Mouse (Mus musculus) ES-E14 (cell line): ENCODE data around the gene Zfp91. TPM values are rescaled to one million over a fixed set of nuclear protein-coding genes. Genes with fewer than 3 reads are reported as not detected.

Experiments
- DNase-seq: peaks from one replicate; pipeline ENCODE4 v3.0.0-alpha.2; 2013; ENCODE audit warnings: low read depth, low spot score
- H3K27ac ChIP-seq: 2 replicates; pipeline ENCODE4 v1.5.1; 2012; ENCODE audit warnings: low read depth, mild to moderate bottlenecking, low read length, moderate library complexity, mixed read lengths; ENCODE audit not compliant: poor library complexity, insufficient read depth, severe bottlenecking
- H3K36me3 ChIP-seq: 2 replicates; pipeline ENCODE4 v1.6.1; 2012; ENCODE audit warnings: mild to moderate bottlenecking, low read length, moderate library complexity, mixed read lengths; ENCODE audit not compliant: control insufficient read depth, poor library complexity, insufficient read depth, severe bottlenecking
- H3K4me1 ChIP-seq, 2 experiments: fragments of 150-350 bp in 1 of 2; sonication (generic) in 1 of 2; 2 replicates each; pipeline ENCODE4 v1.6.1; 2012; ENCODE audit warnings: low read length in 2 of 2, mild to moderate bottlenecking in 1 of 2, mixed read lengths in 1 of 2; ENCODE audit not compliant: control insufficient read depth in 2 of 2, insufficient read depth in 2 of 2, poor library complexity in 1 of 2
- H3K4me3 ChIP-seq, 2 experiments: fragments of 150-350 bp in 1 of 2; sonication (generic) in 1 of 2; 2 replicates each; pipeline ENCODE4 v1.5.1; 2012; ENCODE audit warnings: low read length in 2 of 2, low read depth in 1 of 2, mild to moderate bottlenecking in 1 of 2, mixed read lengths in 1 of 2; ENCODE audit not compliant: insufficient read depth in 1 of 2, poor library complexity in 1 of 2, severe bottlenecking in 1 of 2
- H3K9ac ChIP-seq: 2 replicates; pipeline ENCODE4 v1.6.1; 2012; ENCODE audit warnings: low read depth, mild to moderate bottlenecking, low read length, mixed read lengths; ENCODE audit not compliant: poor library complexity, insufficient read depth, severe bottlenecking
- H3K9me3 ChIP-seq: fragments of 150-350 bp; sonication (generic); 2 replicates; pipeline ENCODE4 v1.6.1; 2012; ENCODE audit warnings: low read depth, mild to moderate bottlenecking, low read length; ENCODE audit not compliant: control insufficient read depth, insufficient read depth
- CHD2 ChIP-seq: IDR thresholded peaks from 2 replicates; pipeline ENCODE4 v1.6.1; 2014; ENCODE audit warnings: mild to moderate bottlenecking, low read depth, low read length, inconsistent platforms
- HCFC1 ChIP-seq: IDR thresholded peaks from 2 replicates; pipeline ENCODE4 v1.6.1; 2012; ENCODE audit warnings: low read length, inconsistent platforms, borderline replicate concordance; ENCODE audit not compliant: insufficient read depth
- MAFK ChIP-seq: IDR thresholded peaks from 2 replicates; pipeline ENCODE4 v1.6.1; 2014; ENCODE audit warnings: mild to moderate bottlenecking, low read depth, low read length, inconsistent platforms; ENCODE audit not compliant: insufficient read depth
- ZC3H11A ChIP-seq: IDR thresholded peaks from 2 replicates; pipeline ENCODE4 v1.6.1; 2012; ENCODE audit warnings: low read depth, mild to moderate bottlenecking, inconsistent platforms, low read length, borderline replicate concordance
- ZNF384 ChIP-seq: IDR thresholded peaks from 2 replicates; pipeline ENCODE4 v1.6.1; 2012; ENCODE audit warnings: low read depth, low read length, inconsistent platforms
- in situ Hi-C, 2 experiments: fragments of 600-800 bp; cut with MboI; formaldehyde crosslinking; loops; one replicate each; pipeline ENCODE4 v1.15.1; 2025; ENCODE audit warnings: low sequenced_read_pairs in 2 of 2, inconsistent platforms in 1 of 2; ENCODE audit not compliant: unreplicated experiment in 2 of 2
- total RNA-seq: library from RNA; depleted of rRNA; stranded (reverse); fragments of 300-350 nt; gene quantifications from 2 replicates; pipeline ENCODE4 v1.2.3, GENCODE M21; 2012

Zfp91 gene
- total RNA-seq, 1 experiment: 35.0 TPM

- TF ChIP-seq HCFC1: no peak
- TF ChIP-seq ZC3H11A: no peak
- no peak for TF ChIP-seq CHD2
- no peak for TF ChIP-seq MAFK
- no peak for TF ChIP-seq ZNF384
- H3K9me3 ChIP-seq: no peaks in the 10 kb centered on the region
- H3K36me3 ChIP-seq: no peaks in the 10 kb centered on the region
- in situ Hi-C loops: no loop called here
- no peak for DNase-seq
- no peak overlapping the region for H3K9ac ChIP-seq
- H3K4me3 ChIP-seq: no peak overlapping the region
- H3K27ac ChIP-seq: no peak overlapping the region
- H3K4me1 ChIP-seq: no peaks in the 10 kb centered on the region
These were observed 16.9 kb upstream of the Zfp91 start for GRCm38 (mm10) chr19:12812644-12813364.

GRCm38 (mm10) chr19:12806214-12806613 lies 10.3 kb upstream of the Zfp91 start:
- TF ChIP-seq CHD2 (no peak), HCFC1 (no peak), ZNF384 (no peak), MAFK (no peak), ZC3H11A (no peak)
- Histone ChIP-seq H3K9ac (no peak overlapping the region), H3K36me3 (no peaks in the 10 kb centered on the region), H3K4me3 (no peak overlapping the region), H3K27ac (no peak overlapping the region), H3K9me3 (no peaks in the 10 kb centered on the region), H3K4me1 (no peaks in the 10 kb centered on the region)
- no peak for DNase-seq
- in situ Hi-C loops: no loop called here

GRCm38 (mm10) chr19:12805730-12806129 lies 9.8 kb upstream of the Zfp91 start:
- Histone ChIP-seq H3K9ac (no peak overlapping the region), H3K4me1 (no peaks in the 10 kb centered on the region), H3K4me3 (no peak overlapping the region), H3K9me3 (no peaks in the 10 kb centered on the region), H3K36me3 (no peaks in the 10 kb centered on the region), H3K27ac (no peak overlapping the region)
- DNase-seq: no peak
- TF ChIP-seq MAFK (no peak), ZNF384 (no peak)
- in situ Hi-C loops: no loop called here

- no peaks in the 10 kb centered on the region for H3K36me3 ChIP-seq
- H3K9ac ChIP-seq: no peak overlapping the region
- H3K4me3 ChIP-seq: no peak overlapping the region
- TF ChIP-seq ZNF384 (no peak), ZC3H11A (no peak), CHD2 (no peak), HCFC1 (no peak), MAFK (no peak)
- in situ Hi-C loops: no loop called here
- no peaks in the 10 kb centered on the region for H3K9me3 ChIP-seq
- no peaks in the 10 kb centered on the region for H3K4me1 ChIP-seq
- DNase-seq: no peak
- no peak overlapping the region for H3K27ac ChIP-seq
These were observed 8.3 kb upstream of the Zfp91 start for GRCm38 (mm10) chr19:12804237-12804636.

GRCm38 (mm10) chr19:12802830-12803229 lies 6.9 kb upstream of the Zfp91 start:
- no peak for TF ChIP-seq CHD2
- TF ChIP-seq ZC3H11A: no peak
- no peak for TF ChIP-seq ZNF384
- no peak for TF ChIP-seq MAFK
- TF ChIP-seq HCFC1: no peak
- in situ Hi-C loops: no loop called here
- Histone ChIP-seq H3K36me3 (no peaks in the 10 kb centered on the region), H3K9ac (no peak overlapping the region), H3K27ac (no peak overlapping the region), H3K9me3 (no peaks in the 10 kb centered on the region), H3K4me1 (no peaks in the 10 kb centered on the region), H3K4me3 (no peak overlapping the region)
- no peak for DNase-seq
